Mouse (Mus musculus): ENCODE results near the gene Fam49a. TPM values are rescaled to one million over a fixed set of nuclear protein-coding genes. Genes with fewer than 3 reads are reported as not detected.
A peak's percentile ranks its signal among the peaks of the same experiment; 100 is the strongest.

Gene Fam49a
- polyA plus RNA-seq, 1 experiment from 2014 or later, result 61.9 TPM

DNA sequence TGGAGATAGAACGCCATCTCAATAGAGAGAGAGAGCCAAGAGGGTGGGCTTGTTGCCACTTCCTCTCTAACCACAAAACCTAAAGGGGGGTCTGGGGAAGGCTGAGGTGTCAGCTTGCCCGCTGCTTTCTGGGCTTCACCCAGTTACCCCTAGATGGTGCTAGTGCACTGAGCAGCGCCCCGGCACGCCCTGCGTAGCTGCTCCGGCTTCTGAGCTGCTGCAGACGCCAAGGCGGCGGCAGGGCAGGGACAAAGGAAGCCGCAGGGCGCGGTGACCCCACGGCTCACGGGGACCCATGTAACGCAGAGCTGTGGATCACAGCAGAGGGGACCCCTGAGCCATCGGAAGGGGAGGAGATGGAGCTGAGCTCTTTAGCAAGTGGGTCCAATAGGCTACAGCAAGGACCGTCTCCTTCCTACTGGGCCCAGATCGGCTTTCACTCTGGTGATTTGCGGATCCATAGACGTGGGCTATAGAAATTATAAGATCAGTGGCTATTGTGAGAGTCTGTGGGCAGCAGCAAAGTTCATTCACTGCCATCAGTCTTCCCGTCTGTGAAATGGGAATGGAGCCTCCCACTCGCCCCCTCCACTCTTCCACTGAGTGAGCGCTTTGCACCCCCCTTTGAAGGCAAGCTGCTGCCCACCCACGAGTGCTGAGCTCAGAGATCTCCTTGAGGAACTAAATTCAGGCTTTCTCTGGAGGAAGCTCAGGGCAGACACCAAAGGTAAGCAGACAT lies 159.1 kb downstream of the Fam49a start:
- Histone ChIP-seq H3K27me3 (replicated peaks; ENCODE audit: control insufficient read depth, insufficient read depth, low read length) (no peaks in the 10 kb centered on the region), H3K27ac (ENCODE audit: low read depth, low read length) (peak overlapping the region; percentile 67), H3K4me2 (ENCODE audit: low read length) (peak overlapping the region; percentile 80), H3K36me3 (ENCODE audit: control insufficient read depth, insufficient read depth, low read length) (no peaks in the 10 kb centered on the region), H3K4me3 (ENCODE audit: low read length) (peak overlapping the region; percentile 44), H3K9me3 (ENCODE audit: control insufficient read depth, low read length) (no peaks in the 10 kb centered on the region), H3K9ac (ENCODE audit: low read depth, low read length) (peak overlapping the region; percentile 81), H3K4me1 (ENCODE audit: control insufficient read depth, insufficient read depth, low read depth, low read length) (0 out of 2 replicates have a peak, but pooled peaks cover 3% of the 10 kb centered on the region)
- 10% methylated on average over 25 of the region's 25 CpGs for WGBS
- peak; percentile 97 for ATAC-seq

DNA sequence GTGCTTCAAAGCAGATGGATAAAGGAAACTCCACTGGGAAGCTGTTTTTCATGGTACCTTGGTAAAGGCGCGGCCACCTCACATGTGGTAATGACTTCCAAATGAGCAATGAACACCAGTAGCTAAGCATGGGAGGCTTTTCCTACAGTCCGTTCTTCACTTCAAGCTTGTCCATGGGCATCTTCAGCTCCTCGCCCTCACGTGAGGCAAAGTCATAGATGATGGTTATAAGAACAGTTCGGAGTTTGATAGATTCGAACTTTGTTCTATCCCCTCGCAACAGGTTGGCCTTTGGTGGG lies 159.6 kb downstream of the Fam49a start:
- Histone ChIP-seq H3K27me3 (replicated peaks; ENCODE audit: control insufficient read depth, insufficient read depth, low read length) (no peaks in the 10 kb centered on the region), H3K4me1 (ENCODE audit: control insufficient read depth, insufficient read depth, low read depth, low read length) (0 out of 2 replicates have a peak, but pooled peaks cover 3% of the 10 kb centered on the region), H3K4me2 (ENCODE audit: low read length) (peak overlapping the region; percentile 80), H3K9ac (ENCODE audit: low read depth, low read length) (peak overlapping the region; percentile 81), H3K9me3 (ENCODE audit: control insufficient read depth, low read length) (no peaks in the 10 kb centered on the region), H3K4me3 (ENCODE audit: low read length) (no peak overlapping the region), H3K27ac (ENCODE audit: low read depth, low read length) (no peak overlapping the region), H3K36me3 (ENCODE audit: control insufficient read depth, insufficient read depth, low read length) (no peaks in the 10 kb centered on the region)
- ATAC-seq, result no peak
- WGBS, result 96% methylated on average over 8 of the region's 8 CpGs

DNA sequence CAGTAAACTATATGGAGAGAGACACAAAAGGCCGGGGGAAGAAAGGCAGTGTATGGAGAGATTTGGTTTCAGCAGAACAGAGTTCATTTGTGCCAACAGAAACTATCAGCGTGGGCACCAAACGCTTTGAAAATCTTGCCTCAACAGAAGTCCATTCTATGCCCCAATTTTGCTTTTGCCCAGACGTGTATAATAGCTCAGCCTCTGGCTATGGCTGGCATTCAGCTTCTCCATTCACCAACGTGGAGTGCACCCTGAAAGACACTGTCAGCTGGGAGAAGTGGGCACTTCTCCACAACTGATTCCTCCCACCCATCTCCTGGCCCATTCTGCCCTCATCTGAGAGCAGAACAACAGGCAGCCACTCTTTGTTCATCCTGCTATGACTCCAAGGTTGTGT lies 163.2 kb downstream of the Fam49a start:
- 57% methylated on average over 5 of the region's 5 CpGs for WGBS
- no peak overlapping the region for H3K9ac ChIP-seq (ENCODE audit: low read depth, low read length)
- H3K4me1 ChIP-seq (ENCODE audit: control insufficient read depth, insufficient read depth, low read depth, low read length), result 0 out of 2 replicates have a peak, but pooled peaks cover 3% of the 10 kb centered on the region
- H3K36me3 ChIP-seq (ENCODE audit: control insufficient read depth, insufficient read depth, low read length), result no peaks in the 10 kb centered on the region
- no peak overlapping the region for H3K4me3 ChIP-seq (ENCODE audit: low read length)
- H3K4me2 ChIP-seq (ENCODE audit: low read length), result no peak overlapping the region
- H3K27ac ChIP-seq (ENCODE audit: low read depth, low read length), result no peak overlapping the region
- ATAC-seq, result no peak
- no peaks in the 10 kb centered on the region for H3K9me3 ChIP-seq (ENCODE audit: control insufficient read depth, low read length)
- no peaks in the 10 kb centered on the region for H3K27me3 ChIP-seq (replicated peaks; ENCODE audit: control insufficient read depth, insufficient read depth, low read length)

DNA sequence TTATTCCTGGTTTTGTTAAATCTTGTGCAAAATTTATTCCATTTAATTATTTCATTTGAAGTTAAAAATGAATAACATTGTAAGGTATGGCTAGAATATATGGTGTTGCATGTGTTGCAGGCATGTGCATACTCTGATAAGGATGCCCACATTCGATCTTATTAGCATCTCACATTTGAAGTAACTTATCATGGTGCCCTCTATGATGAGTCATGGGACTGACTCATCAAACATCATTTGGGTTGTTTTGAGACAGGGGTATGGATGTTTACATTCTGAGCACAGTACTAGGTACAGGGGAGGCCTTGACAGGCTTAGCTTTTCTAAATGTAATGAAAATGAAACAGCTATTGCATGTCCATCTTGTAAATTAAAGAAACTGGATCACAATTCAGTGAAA lies 165.3 kb downstream of the Fam49a start:
- H3K9ac ChIP-seq (ENCODE audit: low read depth, low read length), result no peak overlapping the region
- no peaks in the 10 kb centered on the region for H3K4me1 ChIP-seq (ENCODE audit: control insufficient read depth, insufficient read depth, low read depth, low read length)
- no peak for ATAC-seq
- no peaks in the 10 kb centered on the region for H3K36me3 ChIP-seq (ENCODE audit: control insufficient read depth, insufficient read depth, low read length)
- H3K27ac ChIP-seq (ENCODE audit: low read depth, low read length), result no peak overlapping the region
- H3K27me3 ChIP-seq (replicated peaks; ENCODE audit: control insufficient read depth, insufficient read depth, low read length), result no peaks in the 10 kb centered on the region
- 95% methylated on average over 1 of the region's 1 CpGs for whole genome bisulfite sequencing
- no peaks in the 10 kb centered on the region for H3K9me3 ChIP-seq (ENCODE audit: control insufficient read depth, low read length)
- H3K4me2 ChIP-seq (ENCODE audit: low read length), result no peak overlapping the region
- no peak overlapping the region for H3K4me3 ChIP-seq (ENCODE audit: low read length)

DNA sequence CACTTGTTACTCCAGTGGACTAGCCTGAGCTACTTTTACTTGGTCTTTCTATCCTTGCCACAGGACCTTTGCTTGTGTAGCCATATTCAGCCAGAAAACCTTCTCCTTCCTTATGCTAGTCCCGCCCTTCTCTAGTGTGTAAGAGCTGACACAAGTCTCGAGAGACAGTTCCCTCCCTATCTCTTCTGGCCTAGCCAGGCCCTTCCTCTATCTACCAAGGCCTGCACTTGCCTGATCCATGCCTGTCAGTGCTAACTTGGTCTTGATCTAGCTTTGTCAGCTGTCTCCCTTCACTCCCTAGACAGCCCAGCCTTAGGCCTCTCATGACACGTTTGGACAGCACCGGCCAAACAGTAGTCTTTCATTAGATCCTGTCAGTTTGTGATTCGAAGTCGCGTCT lies 166.9 kb downstream of the Fam49a start:
- H3K4me3 ChIP-seq (ENCODE audit: low read length), result no peak overlapping the region
- WGBS, result 91% methylated on average over 7 of the region's 7 CpGs
- no peak overlapping the region for H3K27ac ChIP-seq (ENCODE audit: low read depth, low read length)
- H3K9me3 ChIP-seq (ENCODE audit: control insufficient read depth, low read length), result no peaks in the 10 kb centered on the region
- H3K4me2 ChIP-seq (ENCODE audit: low read length), result no peak overlapping the region
- no peak overlapping the region for H3K9ac ChIP-seq (ENCODE audit: low read depth, low read length)
- H3K36me3 ChIP-seq (ENCODE audit: control insufficient read depth, insufficient read depth, low read length), result no peaks in the 10 kb centered on the region
- no peaks in the 10 kb centered on the region for H3K27me3 ChIP-seq (replicated peaks; ENCODE audit: control insufficient read depth, insufficient read depth, low read length)
- no peak for ATAC-seq
- no peaks in the 10 kb centered on the region for H3K4me1 ChIP-seq (ENCODE audit: control insufficient read depth, insufficient read depth, low read depth, low read length)
